Mouse (Mus musculus): Measurements from ENCODE around the gene Cfap99.

Cfap99 gene

DNA sequence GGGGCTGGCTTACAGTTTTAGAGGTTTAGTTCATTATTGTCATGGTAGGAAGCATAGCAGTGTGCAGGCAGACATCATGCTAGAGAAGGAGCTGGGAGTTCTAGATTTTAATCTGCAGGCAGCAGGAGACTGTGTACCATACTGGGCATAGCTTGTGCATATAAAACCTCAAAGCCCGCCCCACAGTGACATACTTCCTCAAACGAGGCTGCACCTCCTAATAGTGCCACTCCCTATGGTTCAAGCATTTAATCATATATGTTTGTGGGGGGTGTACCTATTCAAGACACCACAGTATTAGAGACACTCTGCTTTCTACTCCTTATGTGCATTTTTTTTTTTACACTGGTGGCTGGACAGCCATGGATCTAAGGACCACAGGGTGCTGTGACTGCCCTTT, 41.7 kb downstream of the Cfap99 start:
- no peak for DNase-seq (ENCODE audit: low read depth, low spot score)

DNA sequence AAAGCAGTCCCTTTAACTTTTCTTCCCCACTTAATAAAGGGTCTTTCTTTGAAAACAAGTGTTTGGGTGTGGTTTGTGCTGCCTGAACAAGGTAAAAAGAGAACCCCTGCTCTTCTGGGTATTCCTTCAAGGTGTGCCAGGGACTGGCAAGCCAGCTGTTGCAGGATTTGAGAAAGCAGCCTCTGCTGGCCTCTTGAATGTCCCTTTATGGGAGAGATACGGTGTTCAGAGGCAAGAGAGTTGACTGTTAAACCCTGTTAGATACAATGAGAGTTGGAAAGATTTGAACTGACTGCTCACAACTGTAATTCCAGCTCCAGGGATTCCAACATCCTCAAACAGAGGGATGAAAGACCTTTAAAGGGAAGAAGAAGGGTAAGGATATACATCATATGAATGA, 45.7 kb downstream of the Cfap99 start:
- no peak for DNase-seq (ENCODE audit: low read depth, low spot score)

DNA sequence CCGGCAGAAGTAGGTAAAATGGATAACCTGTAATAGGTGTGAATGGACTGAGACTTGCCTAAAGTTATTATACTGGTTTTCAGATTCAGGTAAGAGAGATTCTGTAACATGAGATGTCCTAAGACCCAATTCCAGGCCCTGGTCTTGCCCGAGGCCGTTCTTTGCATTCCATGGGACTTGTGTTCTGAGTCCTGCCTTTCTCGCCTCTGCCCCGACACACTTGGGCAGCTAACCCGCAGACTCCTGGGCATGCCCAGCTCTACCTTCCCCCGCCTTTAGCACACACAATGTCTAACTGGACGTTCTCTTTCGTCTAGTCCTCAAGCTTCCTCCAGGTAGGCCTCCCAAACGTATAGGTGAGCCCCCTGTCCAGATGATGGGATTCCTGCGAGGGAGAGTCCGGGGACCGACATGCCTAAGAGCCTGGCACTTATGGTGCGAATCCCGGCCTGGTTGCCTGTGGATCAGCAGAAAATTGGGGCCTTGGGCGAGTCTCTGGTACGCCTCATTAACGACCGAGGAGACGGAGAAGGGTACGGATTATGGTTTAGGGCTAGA, 47.2 kb downstream of the Cfap99 start:
- DNase-seq (ENCODE audit: low read depth, low spot score), result no peak

DNA sequence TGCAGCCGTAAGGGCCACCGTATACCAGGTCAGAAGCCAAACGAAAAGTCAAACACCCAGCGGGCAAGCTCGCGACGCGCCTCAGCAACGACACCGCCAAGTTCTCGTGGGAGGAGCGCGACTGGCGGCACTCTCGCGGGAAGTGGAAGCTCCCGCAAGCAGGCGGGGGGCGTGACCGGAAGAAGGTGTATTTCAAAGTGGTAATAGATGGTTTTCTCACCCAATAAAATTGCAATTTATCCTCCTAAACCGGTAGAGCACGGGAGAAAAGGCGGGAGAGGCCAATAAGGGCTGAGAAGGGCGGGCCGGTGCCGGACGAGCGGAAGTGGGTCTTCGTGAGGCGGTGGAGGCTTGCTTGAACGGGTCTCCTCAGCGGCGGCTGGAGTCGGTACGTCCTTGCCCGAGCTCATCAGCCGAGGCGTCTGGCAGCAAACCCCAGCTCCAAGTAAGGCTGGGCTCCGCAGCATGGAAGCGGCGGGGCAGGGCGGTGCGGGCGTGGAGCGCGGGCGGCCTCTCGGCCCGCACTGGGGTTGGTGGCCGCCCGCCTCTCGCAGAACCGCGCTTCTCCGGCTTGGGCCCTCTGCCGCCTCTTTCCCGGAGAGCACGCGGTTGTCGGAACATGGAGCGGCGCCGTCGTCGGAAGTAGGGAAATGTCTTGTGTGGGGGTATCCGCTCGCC, 47.8 kb downstream of the Cfap99 start, which contains the start of gene Rnf4:
TSS of gene Rnf4 (plus strand) at position 193 of the 678 bp plus-strand sequence.
- DNase-seq (ENCODE audit: low read depth, low spot score), result peak; percentile 99

DNA sequence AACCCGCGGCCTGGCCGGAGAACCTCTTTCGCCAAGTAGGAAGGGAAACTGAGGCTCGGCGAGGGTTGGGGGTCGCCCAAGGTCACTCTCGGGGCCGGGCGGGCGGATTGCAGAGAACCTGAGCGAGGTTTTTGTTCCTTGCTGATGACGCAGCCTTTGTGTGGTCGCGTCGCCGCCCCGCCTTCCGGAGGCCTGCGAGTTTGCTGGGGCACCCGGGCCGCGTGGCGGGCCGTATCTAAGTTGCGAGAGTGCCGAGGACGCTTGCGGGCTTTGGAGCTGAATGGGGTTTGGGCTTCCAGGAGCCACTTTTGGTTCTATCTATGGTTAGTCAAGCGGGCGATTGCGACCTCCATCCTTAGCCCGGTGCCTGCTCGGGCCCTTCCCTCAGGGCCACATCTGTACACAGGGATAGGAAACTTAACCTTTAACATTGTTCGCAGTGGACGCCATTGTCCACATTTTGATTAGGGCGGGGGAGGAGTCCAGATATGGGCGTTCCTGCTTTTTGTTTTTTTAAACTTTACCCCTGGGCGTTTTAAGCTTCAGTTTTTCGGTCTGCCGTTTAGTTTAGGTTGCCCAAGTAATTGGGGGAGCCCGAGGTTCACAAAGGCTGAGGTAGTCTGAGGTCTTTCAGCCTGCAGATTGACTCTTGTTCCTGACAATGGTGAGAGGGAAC, 48.5 kb downstream of the Cfap99 start:
- DNase-seq (ENCODE audit: low read depth, low spot score), result peak; percentile 88

DNA sequence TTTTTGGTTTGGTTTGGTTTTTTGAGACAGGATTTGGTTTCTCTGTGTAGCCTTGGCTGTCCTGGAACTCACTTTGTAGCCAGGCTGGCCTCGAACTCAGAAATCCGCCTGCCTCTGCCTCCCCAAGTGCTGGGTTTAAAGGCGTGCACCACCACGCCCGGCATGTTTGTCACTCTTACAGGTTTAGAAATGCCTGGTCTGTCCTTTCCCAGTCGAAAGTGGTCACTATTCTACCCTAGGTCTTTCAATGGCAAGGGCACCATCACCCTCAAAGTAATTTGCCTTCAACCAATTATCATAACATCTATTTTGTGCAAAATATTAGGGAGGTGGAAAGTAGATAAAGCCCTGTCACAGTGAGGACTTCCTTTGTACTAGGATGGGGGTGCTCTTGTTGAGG, 51.8 kb downstream of the Cfap99 start:
- no peak for DNase-seq (ENCODE audit: low read depth, low spot score)

DNA sequence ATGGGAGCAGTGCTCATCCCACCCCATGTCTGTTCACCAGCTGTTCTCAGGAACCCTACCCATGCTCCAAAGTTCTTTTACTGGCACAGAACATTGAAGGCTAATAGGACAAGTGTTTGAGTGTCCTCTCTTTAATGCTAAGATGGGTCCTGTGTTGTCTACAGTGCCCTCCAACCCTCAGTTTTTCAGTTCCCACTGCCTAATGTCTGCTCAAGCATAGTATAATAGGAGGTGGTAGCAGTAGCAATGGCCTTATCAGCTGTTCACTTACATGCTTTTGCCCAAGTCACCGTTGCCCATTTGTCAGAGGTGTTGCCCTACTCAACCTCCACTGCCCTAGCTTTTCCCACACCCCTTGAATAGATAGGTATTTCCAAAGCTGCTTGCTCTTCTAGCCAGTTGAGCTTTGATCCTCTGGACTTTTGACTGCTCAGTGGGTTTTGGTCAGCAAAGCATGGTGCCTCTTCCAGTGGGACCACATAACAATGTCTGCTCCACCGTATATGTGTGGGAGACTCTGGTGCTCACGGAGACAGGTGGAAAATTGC, 63.8 kb downstream of the Cfap99 start:
- DNase-seq (ENCODE audit: low read depth, low spot score), result no peak

DNA sequence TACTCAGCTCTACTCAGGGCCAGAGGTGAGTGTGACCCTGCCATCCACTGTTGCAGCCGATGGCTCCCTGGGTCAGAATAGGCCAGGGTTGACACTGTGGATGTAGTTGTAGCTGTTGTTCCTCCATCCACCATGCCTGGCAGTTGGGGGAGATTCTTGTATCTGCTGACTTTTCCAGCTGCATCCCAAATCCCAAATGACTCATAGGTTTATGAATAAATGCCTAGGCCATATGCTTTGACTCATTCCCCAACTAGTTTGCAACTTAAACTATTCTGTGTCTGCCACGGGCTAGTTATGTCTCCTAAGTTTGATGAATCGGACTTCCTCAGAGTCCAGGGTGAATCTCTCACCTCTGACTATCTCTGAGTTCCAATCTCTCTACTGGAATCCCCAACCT, 71.9 kb downstream of the Cfap99 start:
- no peak for DNase-seq (ENCODE audit: low read depth, low spot score)

DNA sequence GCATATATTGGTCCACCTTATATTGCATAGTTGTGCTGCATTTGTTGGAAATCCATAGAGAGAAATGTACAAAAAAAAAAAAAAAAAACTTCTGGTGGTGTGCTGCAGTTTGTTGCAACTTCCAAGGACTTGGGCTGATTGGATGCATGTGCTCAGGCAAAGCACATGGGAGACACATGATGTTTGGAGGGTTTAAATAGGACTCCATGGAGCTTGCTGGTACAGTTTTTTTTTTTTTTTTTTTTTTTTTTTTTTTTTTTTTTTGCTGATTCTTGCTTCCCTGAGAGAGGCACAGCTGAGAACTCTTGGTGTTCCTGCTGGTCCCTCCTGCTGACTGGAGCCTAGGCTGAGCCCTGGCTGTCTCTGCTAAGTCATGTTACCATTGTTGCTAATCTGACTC, 74.7 kb downstream of the Cfap99 start:
- no peak for DNase-seq (ENCODE audit: low read depth, low spot score)

DNA sequence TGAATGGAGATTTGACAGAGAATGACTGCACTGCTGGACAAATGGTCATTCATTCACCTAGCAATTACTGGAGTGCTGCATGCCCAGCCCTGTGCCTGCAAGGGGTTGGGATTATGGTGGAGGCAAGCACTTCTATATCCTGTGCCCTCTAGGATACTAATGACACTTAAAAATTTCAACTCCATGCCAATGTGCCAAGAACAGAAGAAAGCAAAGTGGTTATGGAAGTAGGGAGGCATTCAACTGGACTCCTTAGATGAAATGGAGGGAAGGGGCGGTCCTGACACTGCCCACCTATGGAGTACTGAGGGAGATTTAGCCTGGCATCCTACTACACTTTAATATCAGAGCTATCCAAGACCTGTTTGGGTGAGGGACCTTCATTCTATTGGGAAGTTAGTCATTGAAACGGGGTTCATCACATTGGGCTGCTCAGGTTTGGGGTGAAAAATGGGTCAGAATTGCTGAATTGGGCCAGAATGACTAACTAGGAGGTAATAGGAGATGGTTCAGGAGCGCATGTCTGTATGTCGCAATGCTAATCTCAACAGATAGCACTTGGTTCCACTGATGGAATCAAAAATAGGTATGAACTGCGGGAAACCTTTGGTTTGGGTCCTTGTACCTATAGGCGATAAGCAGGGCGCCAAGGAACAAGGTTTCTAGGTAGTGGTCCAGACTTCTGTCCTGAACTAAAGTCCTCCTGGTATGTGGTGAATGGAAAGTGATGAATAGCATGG, 80.3 kb downstream of the Cfap99 start:
- no peak for DNase-seq (ENCODE audit: low read depth, low spot score)

DNA sequence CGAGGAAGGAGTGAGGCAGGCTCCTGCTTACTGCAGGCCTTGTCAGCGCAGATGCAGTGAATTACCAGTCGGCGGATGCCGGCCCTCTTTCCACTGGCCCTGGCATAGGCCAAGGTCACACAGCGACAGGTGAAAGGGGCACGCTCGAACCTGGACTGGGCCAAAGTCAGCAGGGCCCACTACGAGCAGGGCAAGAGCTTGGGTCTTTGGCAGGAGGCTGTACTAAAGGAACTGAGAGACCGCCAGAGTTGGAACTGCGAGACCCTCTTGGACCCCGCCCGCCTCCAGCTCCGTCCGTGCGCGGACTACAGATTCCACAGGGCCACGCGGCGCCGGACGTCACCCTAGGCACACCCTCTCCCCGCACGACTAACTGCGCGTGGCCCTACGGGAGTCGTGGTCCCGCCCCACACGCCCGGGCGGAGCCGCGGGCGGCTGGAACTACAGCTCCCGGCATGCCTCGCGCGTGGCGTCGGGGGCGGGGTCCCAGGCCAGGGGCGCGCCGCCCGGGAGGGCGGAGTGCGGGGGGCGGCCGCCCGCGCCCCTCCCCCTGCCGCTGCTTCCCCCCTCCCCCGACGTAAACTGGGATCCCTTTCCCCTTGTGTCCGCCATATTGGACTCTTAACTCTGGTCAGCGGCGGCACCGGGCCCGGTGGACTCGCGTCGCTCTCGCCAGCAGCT, 81.1 kb downstream of the Cfap99 start, which contains the start of gene Fam193a:
TSS of gene Fam193a (plus strand) at position 593 of the 681 bp plus-strand sequence.
- DNase-seq (ENCODE audit: low read depth, low spot score), result peak; percentile 97

DNA sequence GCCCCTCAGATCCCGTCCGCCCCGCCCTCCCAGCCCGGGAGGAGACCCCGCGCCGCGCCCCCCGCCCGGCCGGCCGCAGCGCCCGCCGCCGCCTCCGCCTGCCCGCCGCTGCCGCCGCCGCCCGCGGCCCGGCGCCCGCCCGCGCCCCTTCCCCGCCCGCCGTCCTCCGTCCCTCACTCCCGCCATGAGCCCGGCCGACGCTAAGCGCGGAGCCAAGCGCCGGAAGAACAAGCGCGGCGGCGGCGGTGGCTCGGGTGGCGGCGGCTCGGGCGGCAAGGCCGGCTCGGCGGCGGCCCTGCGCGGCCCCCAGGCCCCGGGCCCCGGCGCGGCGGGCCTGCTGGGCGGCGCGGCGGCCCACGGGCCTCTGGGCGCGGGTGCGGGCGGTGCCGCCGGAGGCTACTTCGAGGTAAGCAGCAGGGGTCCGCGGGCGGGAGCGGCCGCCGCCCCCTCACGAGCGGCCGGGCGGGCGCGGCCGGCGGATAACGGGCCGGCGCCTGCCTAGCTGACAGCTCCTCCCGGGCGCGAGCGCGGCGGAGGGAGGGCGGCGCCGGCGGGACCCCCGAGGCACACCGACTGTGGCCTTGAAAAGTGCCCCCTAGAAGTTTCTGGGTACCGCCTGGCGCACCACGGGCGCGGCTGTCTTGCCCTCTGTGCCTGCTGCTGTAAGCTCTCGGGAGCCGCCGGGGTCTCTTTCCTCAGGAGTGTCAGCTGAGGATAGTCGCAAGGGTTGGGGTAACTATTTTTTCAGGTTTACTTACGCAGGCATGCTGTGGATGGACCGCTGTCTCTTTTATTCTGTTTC, 81.8 kb downstream of the Cfap99 start:
- peak; percentile 47 for DNase-seq (ENCODE audit: low read depth, low spot score)

DNA sequence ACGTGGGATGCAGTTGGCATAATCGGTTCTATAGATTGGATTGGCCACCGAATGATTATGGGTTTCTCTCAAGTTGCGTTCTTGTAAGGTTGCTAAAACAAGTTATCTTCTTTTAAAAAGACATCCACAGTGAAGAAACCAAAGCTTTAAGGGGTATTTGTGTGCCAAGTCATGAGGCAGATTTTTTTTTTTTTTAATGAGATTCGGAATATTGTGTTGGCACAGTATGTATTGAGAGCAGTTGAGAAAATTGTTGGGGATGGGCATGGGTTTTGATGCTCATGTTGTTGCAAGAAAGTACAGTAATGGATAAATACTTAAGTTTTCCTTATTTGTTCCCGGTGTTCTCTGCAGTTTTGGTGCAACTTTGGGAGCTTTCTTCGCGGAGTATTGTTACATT, 82.4 kb downstream of the Cfap99 start:
- no peak for DNase-seq (ENCODE audit: low read depth, low spot score)

DNA sequence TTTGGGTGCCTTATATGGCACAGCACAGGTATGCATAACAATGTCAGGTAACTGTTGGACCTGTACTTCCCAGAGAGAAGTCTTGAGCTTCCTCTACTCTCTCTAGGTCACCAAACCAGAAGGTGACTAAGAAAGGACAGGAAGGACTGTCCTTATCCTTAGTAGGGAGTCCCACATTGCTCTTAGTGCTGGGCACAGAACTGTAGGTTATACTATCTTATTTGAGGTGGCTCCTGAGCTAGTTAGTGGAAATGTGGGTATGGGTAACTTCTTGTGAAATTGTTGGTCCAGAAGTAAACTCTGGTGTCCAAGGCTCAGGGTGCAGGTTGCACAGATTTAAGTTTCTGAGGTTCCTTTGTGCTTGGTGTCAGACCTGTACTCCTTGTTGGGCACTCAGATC, 83.7 kb downstream of the Cfap99 start:
- DNase-seq (ENCODE audit: low read depth, low spot score), result no peak

DNA sequence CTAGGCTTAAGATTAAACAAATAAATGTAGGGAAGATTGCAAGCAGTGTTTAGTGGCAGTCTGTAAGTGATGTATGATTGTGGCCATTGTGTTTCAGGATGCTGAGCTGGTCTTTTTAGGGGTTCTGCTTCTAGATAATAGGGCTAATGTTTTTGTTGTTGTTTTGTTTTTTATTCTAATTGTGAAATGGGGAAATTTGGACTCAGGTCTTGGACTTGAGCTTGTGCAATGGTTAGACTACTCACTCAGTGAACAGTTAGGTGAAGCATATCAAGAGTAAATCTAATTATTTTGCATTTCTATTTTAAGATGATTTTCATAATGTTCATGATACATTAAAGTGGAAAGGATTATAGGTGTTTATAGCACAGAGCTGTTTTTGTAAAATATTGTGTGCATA, 84.1 kb downstream of the Cfap99 start:
- no peak for DNase-seq (ENCODE audit: low read depth, low spot score)
